Mouse (Mus musculus): ENCODE data around the gene Hoxd13. TPM values are rescaled to one million over a fixed set of nuclear protein-coding genes. Genes with fewer than 3 reads are reported as not detected.
A peak's percentile ranks its signal among the peaks of the same experiment; 100 is the strongest.

Hoxd13 gene
- polyA plus RNA-seq, 1 experiment from 2014 or later = not detected

DNA sequence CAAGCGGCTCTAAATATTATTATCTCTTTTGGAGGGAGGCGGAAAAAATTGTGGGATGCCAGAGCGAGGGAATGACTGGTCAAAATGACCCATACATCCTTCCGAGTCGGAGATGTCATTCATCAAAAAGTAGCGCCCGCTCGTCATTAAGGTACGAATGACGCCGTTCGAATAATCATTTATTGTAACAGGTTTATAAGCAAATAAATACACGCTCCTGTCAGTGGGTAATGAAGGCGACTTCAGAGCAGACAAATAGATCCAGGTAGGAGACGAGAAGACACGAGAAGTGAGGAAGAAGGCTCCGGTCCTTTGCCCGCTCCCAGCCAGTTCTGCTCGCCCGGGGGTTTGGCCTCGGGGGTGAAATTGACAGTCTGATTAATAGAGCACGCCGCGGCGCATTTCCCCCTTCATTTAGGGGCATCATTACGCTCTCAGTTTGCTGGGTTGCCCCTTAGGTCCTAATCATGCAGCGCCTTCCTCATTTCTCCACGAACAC is 8.6 kb upstream of the Hoxd13 start, which contains the start of gene Evx2:
Gene Evx2 (minus strand): TSS at position 51 of the 499 bp plus-strand sequence.
- Histone ChIP-seq H3K36me3 (replicated peaks; ENCODE audit: insufficient read depth, low read length) (no peaks in the 10 kb centered on the region), H3K9me3 (ENCODE audit: low read length) (no peaks in the 10 kb centered on the region), H3K27ac (ENCODE audit: low read depth) (no peak within 1 kb of the TSS), H3K4me2 (ENCODE audit: low read depth, low read length) (no peak within 1 kb of the TSS), H3K27me3 (ENCODE audit: insufficient read depth, low read length) (peaks cover 98% of the 10 kb centered on the region), H3K4me1 (ENCODE audit: insufficient read depth) (peaks cover 15% of the 10 kb centered on the region), H3K9ac (replicated peaks) (no peak within 1 kb of the TSS), H3K4me3 (ENCODE audit: low read depth, low read length) (no peak within 1 kb of the TSS)
- ATAC-seq (no peak), DNase-seq (no peak)
- TF ChIP-seq EP300 (IDR thresholded peaks at IDR 0.05; ENCODE audit: low read depth) (no peak), CTCF (IDR thresholded peaks at IDR 0.05; ENCODE audit: low read depth) (no peak)
- WGBS (ENCODE audit: insufficient replicate concordance) = 4% methylated on average over 28 of the region's 28 CpGs

- Histone ChIP-seq H3K4me3 (ENCODE audit: low read depth, low read length) (no peak overlapping the region), H3K9me3 (ENCODE audit: low read length) (no peaks in the 10 kb centered on the region), H3K4me2 (ENCODE audit: low read depth, low read length) (no peak overlapping the region), H3K4me1 (ENCODE audit: insufficient read depth) (peaks cover 11% of the 10 kb centered on the region), H3K36me3 (replicated peaks; ENCODE audit: insufficient read depth, low read length) (no peaks in the 10 kb centered on the region), H3K27me3 (ENCODE audit: insufficient read depth, low read length) (peaks cover 98% of the 10 kb centered on the region), H3K27ac (ENCODE audit: low read depth) (no peak overlapping the region), H3K9ac (replicated peaks) (no peak overlapping the region)
- WGBS (ENCODE audit: insufficient replicate concordance) = 5% methylated on average over 30 of the region's 30 CpGs
- no peak for ATAC-seq
- DNase-seq = no peak
- no peak for TF ChIP-seq CTCF (IDR thresholded peaks at IDR 0.05; ENCODE audit: low read depth)
- no peak for TF ChIP-seq EP300 (IDR thresholded peaks at IDR 0.05; ENCODE audit: low read depth)
These were observed 7.4 kb upstream of the Hoxd13 start for GRCm38 (mm10) chr2:74660421-74661375.

- ATAC-seq (no peak), DNase-seq (peak; percentile 52)
- H3K4me2 ChIP-seq (ENCODE audit: low read depth, low read length) = no peak overlapping the region
- TF ChIP-seq EP300 (IDR thresholded peaks at IDR 0.05; ENCODE audit: low read depth) = no peak
- TF ChIP-seq CTCF (IDR thresholded peaks at IDR 0.05; ENCODE audit: low read depth) = peak; percentile 47
- H3K4me3 ChIP-seq (ENCODE audit: low read depth, low read length) = no peak overlapping the region
- H3K9ac ChIP-seq (replicated peaks) = no peak overlapping the region
- H3K4me1 ChIP-seq (ENCODE audit: insufficient read depth) = peaks cover 7% of the 10 kb centered on the region
- no peaks in the 10 kb centered on the region for H3K9me3 ChIP-seq (ENCODE audit: low read length)
- 4% methylated on average over 14 of the region's 14 CpGs for WGBS (ENCODE audit: insufficient replicate concordance)
- no peak overlapping the region for H3K27ac ChIP-seq (ENCODE audit: low read depth)
- peaks cover 98% of the 10 kb centered on the region for H3K27me3 ChIP-seq (ENCODE audit: insufficient read depth, low read length)
- no peaks in the 10 kb centered on the region for H3K36me3 ChIP-seq (replicated peaks; ENCODE audit: insufficient read depth, low read length)
These were observed 6.4 kb upstream of the Hoxd13 start for GRCm38 (mm10) chr2:74661685-74662084.

DNA sequence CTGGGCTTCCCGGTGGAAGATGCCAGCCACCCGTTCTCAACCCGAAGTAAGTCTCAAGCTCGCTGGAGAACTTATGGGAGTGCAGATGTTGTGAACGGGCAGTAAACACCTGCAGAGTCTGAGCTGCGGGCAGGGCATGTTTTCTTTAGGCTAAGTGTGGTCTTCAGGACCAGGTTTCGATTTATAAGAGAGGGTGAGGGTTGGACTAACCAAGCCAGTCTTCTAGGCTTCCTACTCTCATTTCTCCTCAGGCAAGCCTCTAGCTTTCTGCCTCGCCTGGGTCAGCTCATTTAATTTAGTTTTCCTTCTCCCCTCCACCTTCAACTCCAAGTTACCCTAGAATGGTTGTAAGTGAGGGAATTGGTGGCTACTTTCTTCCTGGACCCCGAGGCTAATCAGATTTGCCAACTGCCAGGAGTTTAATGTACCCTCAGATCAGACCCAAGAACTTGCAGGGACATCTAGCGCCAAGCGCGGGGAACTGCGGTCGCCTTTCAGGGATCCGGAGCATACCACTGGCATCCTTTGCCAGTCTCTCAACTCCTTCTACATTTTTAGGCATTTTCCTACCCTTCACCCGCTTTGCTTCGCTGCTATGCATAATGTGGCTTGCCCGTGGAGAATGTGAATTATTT is 4.7 kb upstream of the Hoxd13 start:
- H3K4me2 ChIP-seq (ENCODE audit: low read depth, low read length) = no peak overlapping the region
- ATAC-seq (no peak), DNase-seq (no peak)
- H3K4me1 ChIP-seq (ENCODE audit: insufficient read depth) = peaks cover 4% of the 10 kb centered on the region
- no peaks in the 10 kb centered on the region for H3K9me3 ChIP-seq (ENCODE audit: low read length)
- H3K9ac ChIP-seq (replicated peaks) = no peak overlapping the region
- H3K4me3 ChIP-seq (ENCODE audit: low read depth, low read length) = no peak overlapping the region
- no peaks in the 10 kb centered on the region for H3K36me3 ChIP-seq (replicated peaks; ENCODE audit: insufficient read depth, low read length)
- TF ChIP-seq CTCF (IDR thresholded peaks at IDR 0.05; ENCODE audit: low read depth) (peak; percentile 63), EP300 (IDR thresholded peaks at IDR 0.05; ENCODE audit: low read depth) (no peak)
- WGBS (ENCODE audit: insufficient replicate concordance) = 4% methylated on average over 18 of the region's 18 CpGs
- H3K27me3 ChIP-seq (ENCODE audit: insufficient read depth, low read length) = peaks cover 96% of the 10 kb centered on the region
- no peak overlapping the region for H3K27ac ChIP-seq (ENCODE audit: low read depth)

DNA sequence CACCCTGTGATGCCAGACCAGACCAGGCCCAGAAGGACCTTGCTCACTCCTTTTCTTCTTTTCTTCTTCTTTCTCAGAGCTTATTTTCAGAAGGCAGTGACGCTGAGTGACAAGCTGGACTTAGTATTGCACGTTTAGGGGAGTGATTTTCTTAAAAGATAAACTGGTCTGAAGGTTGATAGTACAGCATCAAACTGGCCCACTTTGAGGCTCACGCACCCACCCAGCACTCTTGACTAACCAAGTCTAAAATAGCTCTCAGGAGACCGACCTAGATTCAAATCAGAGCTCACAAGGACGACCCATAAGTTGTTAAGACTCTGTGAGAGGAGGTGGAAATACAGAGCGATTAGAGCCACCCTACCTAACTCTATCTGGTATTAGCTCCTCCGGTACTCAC is 1.7 kb upstream of the Hoxd13 start:
- Histone ChIP-seq H3K4me1 (ENCODE audit: insufficient read depth) (peaks cover 7% of the 10 kb centered on the region), H3K9ac (replicated peaks) (no peak overlapping the region), H3K27ac (ENCODE audit: low read depth) (no peak overlapping the region), H3K27me3 (ENCODE audit: insufficient read depth, low read length) (peaks cover 97% of the 10 kb centered on the region), H3K36me3 (replicated peaks; ENCODE audit: insufficient read depth, low read length) (no peaks in the 10 kb centered on the region), H3K9me3 (ENCODE audit: low read length) (no peaks in the 10 kb centered on the region), H3K4me2 (ENCODE audit: low read depth, low read length) (no peak overlapping the region), H3K4me3 (ENCODE audit: low read depth, low read length) (no peak overlapping the region)
- 2% methylated on average over 7 of the region's 7 CpGs for WGBS (ENCODE audit: insufficient replicate concordance)
- DNase-seq (no peak), ATAC-seq (no peak)
- TF ChIP-seq EP300 (IDR thresholded peaks at IDR 0.05; ENCODE audit: low read depth) = no peak
- TF ChIP-seq CTCF (IDR thresholded peaks at IDR 0.05; ENCODE audit: low read depth) = no peak

GRCm38 (mm10) chr2:74667191-74667841 is 794 bp upstream of the Hoxd13 start:
- no peak for ATAC-seq
- Histone ChIP-seq H3K27me3 (ENCODE audit: insufficient read depth, low read length) (peaks cover 97% of the 10 kb centered on the region), H3K36me3 (replicated peaks; ENCODE audit: insufficient read depth, low read length) (no peaks in the 10 kb centered on the region), H3K4me3 (ENCODE audit: low read depth, low read length) (no peak overlapping the region), H3K9ac (replicated peaks) (no peak overlapping the region), H3K27ac (ENCODE audit: low read depth) (no peak overlapping the region), H3K4me2 (ENCODE audit: low read depth, low read length) (no peak overlapping the region), H3K4me1 (ENCODE audit: insufficient read depth) (peaks cover 7% of the 10 kb centered on the region), H3K9me3 (ENCODE audit: low read length) (no peaks in the 10 kb centered on the region)
- no peak for DNase-seq
- TF ChIP-seq EP300 (IDR thresholded peaks at IDR 0.05; ENCODE audit: low read depth) (no peak), CTCF (IDR thresholded peaks at IDR 0.05; ENCODE audit: low read depth) (no peak)
- WGBS (ENCODE audit: insufficient replicate concordance) = 4% methylated on average over 36 of the region's 36 CpGs

All from liver, postnatal 0 days (tissue).